Mouse (Mus musculus) heart, embryonic 14.5 days (tissue): ENCODE data around the gene Krt39. TPM values are rescaled to one million over a fixed set of nuclear protein-coding genes. Genes with fewer than 3 reads are reported as not detected.

Experiments used
- ATAC-seq: fragments of 200-750 bp; cut with Nextera tagmentation; 2 replicates; pipeline ENCODE4 v1.8.0; 2017; ENCODE audit warnings: low read depth, moderate TSS enrichment; ENCODE audit not compliant: insufficient number of reproducible peaks, insufficient read depth, low FRiP score
- H3K27ac ChIP-seq, 2 experiments: fragments of 200-500 bp in 1 of 2; fragments of 300-500 bp in 1 of 2; sonication (generic) in 1 of 2; replicated peaks in 1 of 2; 2 replicates each; pipeline ENCODE4 v1.5.1; 2012 to 2014; ENCODE audit warnings: low read depth in 2 of 2, low read length in 2 of 2, control low read depth in 1 of 2, mild to moderate bottlenecking in 1 of 2, mixed read lengths in 1 of 2; ENCODE audit not compliant: control insufficient read depth in 1 of 2, insufficient read depth in 1 of 2
- H3K27me3 ChIP-seq: fragments of 300-500 bp; sonication (generic); 2 replicates; pipeline ENCODE4 v1.6.1; 2014; ENCODE audit warnings: mild to moderate bottlenecking, low read length, control low read depth; ENCODE audit not compliant: control insufficient read depth, insufficient read depth
- H3K36me3 ChIP-seq: fragments of 300-500 bp; sonication (generic); 2 replicates; pipeline ENCODE4 v1.6.1; 2014; ENCODE audit warnings: mild to moderate bottlenecking, control low read depth, low read length, mixed read lengths; ENCODE audit not compliant: control insufficient read depth, insufficient read depth
- H3K4me1 ChIP-seq, 2 experiments: fragments of 200-500 bp in 1 of 2; fragments of 300-500 bp in 1 of 2; sonication (generic) in 1 of 2; 2 replicates each; pipeline ENCODE4 v1.6.1; 2012 to 2014; ENCODE audit warnings: low read length in 2 of 2, control low read depth in 1 of 2, mixed read lengths in 1 of 2; ENCODE audit not compliant: control insufficient read depth in 2 of 2, insufficient read depth in 2 of 2
- H3K4me2 ChIP-seq: fragments of 300-500 bp; sonication (generic); 2 replicates; pipeline ENCODE4 v1.6.1; 2014; ENCODE audit warnings: mild to moderate bottlenecking, low read length
- H3K4me3 ChIP-seq, 2 experiments: fragments of 200-500 bp in 1 of 2; fragments of 300-500 bp in 1 of 2; sonication (generic) in 1 of 2; 2 replicates each; pipeline ENCODE4 v1.5.1; 2012 to 2014; ENCODE audit warnings: low read length in 2 of 2, mild to moderate bottlenecking in 2 of 2, control low read depth in 1 of 2, low read depth in 1 of 2, moderate library complexity in 1 of 2; ENCODE audit not compliant: control insufficient read depth in 1 of 2, insufficient read depth in 1 of 2
- H3K9ac ChIP-seq: fragments of 300-500 bp; sonication (generic); 2 replicates; pipeline ENCODE4 v1.6.1; 2014; ENCODE audit warnings: mild to moderate bottlenecking, low read length
- H3K9me3 ChIP-seq: fragments of 300-500 bp; sonication (generic); 2 replicates; pipeline ENCODE4 v1.6.1; 2016; ENCODE audit warnings: low read length, control low read depth; ENCODE audit not compliant: control insufficient read depth
- WGBS: fragments of 180-500 bp; shearing (Covaris S2); extraction: QIAGEN DNeasy Blood & Tissue Kit; methylation state at CpG from one replicate; pipeline ENCODE4 v1.1.7; 2014; 5-methylcytosine and 5-hydroxymethylcytosine counted together
- polyA plus RNA-seq: library from polyadenylated mRNA; unstranded; fragments of >200 nt; fragmentation: Nextera tagmentation; extraction: Ambion mirVana; gene quantifications from 2 replicates; pipeline ENCODE4 v1.2.1, GENCODE M21; 2014

Gene Krt39
- polyA plus RNA-seq, 1 experiment from 2014 or later: not detected

- no peak for ATAC-seq
- WGBS: 82% methylated on average over 6 of the region's 6 CpGs
- no peak overlapping the region for H3K4me3 ChIP-seq
Measured at GRCm38 (mm10) chr11:99471946-99472345, 49.2 kb downstream of the Krt39 start.

GRCm38 (mm10) chr11:99469228-99469627 is 51.9 kb downstream of the Krt39 start:
- H3K27ac ChIP-seq: no peak overlapping the region

More at GRCm38 (mm10) chr11:99471946-99472345, 49.2 kb downstream of the Krt39 start:
- H3K4me2 ChIP-seq: no peak overlapping the region
- no peak overlapping the region for H3K9ac ChIP-seq
- H3K4me1 ChIP-seq: no peaks in the 10 kb centered on the region
- H3K27me3 ChIP-seq: no peaks in the 10 kb centered on the region
- H3K27ac ChIP-seq: no peak overlapping the region
- H3K9me3 ChIP-seq: no peaks in the 10 kb centered on the region
- no peaks in the 10 kb centered on the region for H3K36me3 ChIP-seq

DNA sequence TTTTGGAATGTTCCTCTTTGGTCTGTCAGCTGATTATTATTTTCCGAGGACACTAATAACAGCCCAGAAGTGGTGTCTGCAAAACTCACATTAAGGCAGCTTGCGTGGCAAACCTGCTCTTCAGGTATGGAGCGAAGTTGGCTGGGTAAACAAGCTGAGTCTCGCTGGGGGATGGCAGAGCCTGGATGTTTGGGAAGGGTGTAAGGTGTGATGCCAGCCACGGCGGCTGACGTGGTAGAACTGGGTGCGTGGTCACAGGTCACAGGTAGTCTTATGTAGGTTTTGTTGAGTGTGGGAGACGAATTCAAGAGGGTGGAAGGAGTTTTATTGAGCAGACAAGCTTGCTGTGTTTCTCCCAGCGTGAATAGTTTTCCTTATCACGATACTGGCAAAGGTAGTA is 52.6 kb downstream of the Krt39 start:
- H3K27ac ChIP-seq: no peak overlapping the region
- no peak for ATAC-seq
- H3K9me3 ChIP-seq: no peaks in the 10 kb centered on the region
- no peaks in the 10 kb centered on the region for H3K36me3 ChIP-seq
- no peak overlapping the region for H3K9ac ChIP-seq
- no peak overlapping the region for H3K4me3 ChIP-seq
- no peaks in the 10 kb centered on the region for H3K27me3 ChIP-seq
- 78% methylated on average over 11 of the region's 11 CpGs for WGBS
- H3K4me1 ChIP-seq: no peaks in the 10 kb centered on the region
- no peak overlapping the region for H3K4me2 ChIP-seq

More at GRCm38 (mm10) chr11:99469228-99469627, 51.9 kb downstream of the Krt39 start:
- Histone ChIP-seq H3K4me1 (no peaks in the 10 kb centered on the region), H3K9ac (no peak overlapping the region), H3K27me3 (no peaks in the 10 kb centered on the region), H3K9me3 (no peaks in the 10 kb centered on the region), H3K4me2 (no peak overlapping the region), H3K36me3 (no peaks in the 10 kb centered on the region), H3K4me3 (no peak overlapping the region)
- no peak for ATAC-seq
- 70% methylated on average over 4 of the region's 4 CpGs for WGBS

- H3K27me3 ChIP-seq: peaks cover 4% of the 10 kb centered on the region; the same call in 1 of the 2 replicates
- H3K4me3 ChIP-seq: no peak overlapping the region
- H3K9ac ChIP-seq: no peak overlapping the region
- 18% methylated on average over 7 of the region's 7 CpGs for WGBS
- H3K36me3 ChIP-seq: no peaks in the 10 kb centered on the region
- no peak for ATAC-seq
- no peak overlapping the region for H3K27ac ChIP-seq
- no peak overlapping the region for H3K4me2 ChIP-seq
- no peaks in the 10 kb centered on the region for H3K9me3 ChIP-seq
- no peaks in the 10 kb centered on the region for H3K4me1 ChIP-seq
Measured at GRCm38 (mm10) chr11:99466316-99466715, 54.8 kb downstream of the Krt39 start.

- Histone ChIP-seq H3K4me2 (no peak overlapping the region), H3K4me3 (no peak overlapping the region), H3K9me3 (no peaks in the 10 kb centered on the region), H3K36me3 (no peaks in the 10 kb centered on the region), H3K27me3 (peaks cover 4% of the 10 kb centered on the region; the same call in 1 of the 2 replicates), H3K9ac (no peak overlapping the region), H3K27ac (no peak overlapping the region), H3K4me1 (no peaks in the 10 kb centered on the region)
- ATAC-seq: no peak
- 9% methylated on average over 5 of the region's 5 CpGs for WGBS
Measured at GRCm38 (mm10) chr11:99464836-99465235, 56.3 kb downstream of the Krt39 start.

Other genes starting within 250 kb of the Krt39 start
- not detected in 2 replicates for gene Krt24, start 236.1 kb downstream of the Krt39 start, polyA plus RNA-seq
- gene Krt25, start 198.4 kb downstream of the Krt39 start, polyA plus RNA-seq: not detected in 2 replicates
- not detected in 2 replicates for gene Krt26, start 183.4 kb downstream of the Krt39 start, polyA plus RNA-seq
- not detected in 2 replicates for gene Krt27, start 170.2 kb downstream of the Krt39 start, polyA plus RNA-seq
- 0.20 TPM in 1 of 2 replicates, not detected in the other for gene Krt28, start 146.4 kb downstream of the Krt39 start, polyA plus RNA-seq
- gene Krt10, start 132.0 kb downstream of the Krt39 start, polyA plus RNA-seq: 15.7 and 18.4 TPM in 2 replicates
- not detected in 2 replicates for gene Krt12, start 99.1 kb downstream of the Krt39 start, polyA plus RNA-seq
- gene Krt20, start 83.2 kb downstream of the Krt39 start, polyA plus RNA-seq: 0.67 and 0.70 TPM in 2 replicates
- gene Krt23, start 28.2 kb downstream of the Krt39 start, polyA plus RNA-seq: 0.38 TPM in 1 of 2 replicates, not detected in the other
- gene Krt40, start 21.8 kb upstream of the Krt39 start, polyA plus RNA-seq: not detected in 2 replicates
- gene Krtap3-3, start 29.5 kb upstream of the Krt39 start, polyA plus RNA-seq: not detected in 2 replicates
- gene Krtap3-2, start 35.5 kb upstream of the Krt39 start, polyA plus RNA-seq: not detected in 2 replicates
- gene Gm11939, start 38.1 kb upstream of the Krt39 start, polyA plus RNA-seq: not detected in 2 replicates
- not detected in 2 replicates for gene Krtap3-1, start 45.3 kb upstream of the Krt39 start, polyA plus RNA-seq
- gene Krtap1-5, start 59.7 kb upstream of the Krt39 start, polyA plus RNA-seq: not detected in 2 replicates
- gene Krtap1-4, start 62.3 kb upstream of the Krt39 start, polyA plus RNA-seq: not detected in 2 replicates
- not detected in 2 replicates for gene Krtap1-3, start 70.0 kb upstream of the Krt39 start, polyA plus RNA-seq
- not detected in 2 replicates for gene Krtap9-3, start 76.8 kb upstream of the Krt39 start, polyA plus RNA-seq
- not detected in 2 replicates for gene Gm11938, start 82.0 kb upstream of the Krt39 start, polyA plus RNA-seq
- not detected in 2 replicates for gene Gm11937, start 88.9 kb upstream of the Krt39 start, polyA plus RNA-seq
- gene Krtap2-4, start 93.5 kb upstream of the Krt39 start, polyA plus RNA-seq: not detected in 2 replicates
- not detected in 2 replicates for gene Gm11562, start 99.1 kb upstream of the Krt39 start, polyA plus RNA-seq
- gene Krtap4-1, start 106.9 kb upstream of the Krt39 start, polyA plus RNA-seq: not detected in 2 replicates
- gene Krtap4-2, start 113.7 kb upstream of the Krt39 start, polyA plus RNA-seq: not detected in 2 replicates
- not detected in 2 replicates for gene Krtap4-7, start 122.8 kb upstream of the Krt39 start, polyA plus RNA-seq
- not detected in 2 replicates for gene Gm11555, start 128.9 kb upstream of the Krt39 start, polyA plus RNA-seq
- gene Gm11563, start 137.6 kb upstream of the Krt39 start, polyA plus RNA-seq: not detected in 2 replicates
- gene Krtap4-6, start 144.6 kb upstream of the Krt39 start, polyA plus RNA-seq: not detected in 2 replicates
- gene Gm14190, start 169.4 kb upstream of the Krt39 start, polyA plus RNA-seq: not detected in 2 replicates
- not detected in 2 replicates for gene Gm14180, start 213.0 kb upstream of the Krt39 start, polyA plus RNA-seq